In the genomic region with DNA sequence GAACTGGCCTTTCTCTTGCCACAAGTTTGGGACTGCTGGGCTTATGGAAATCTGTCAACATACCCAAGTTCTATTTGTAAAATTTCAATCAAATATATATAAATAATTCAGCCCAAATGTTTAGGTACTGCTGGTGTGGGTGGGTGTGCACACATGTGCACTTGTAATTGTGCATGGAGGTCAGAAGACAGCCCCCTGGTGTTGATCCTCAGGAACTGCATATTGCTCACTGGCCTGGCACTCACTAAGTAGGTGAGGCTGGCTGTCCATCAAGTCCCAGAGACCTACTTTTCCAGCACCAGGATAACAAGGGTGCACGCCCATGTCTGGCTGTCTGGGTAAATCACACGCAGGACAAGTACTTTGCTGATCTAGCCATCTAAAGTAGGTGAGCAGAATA, we compare ENCODE assay signal across 9 mouse cellular contexts.
A peak's percentile ranks its signal among the peaks of the same experiment; 100 is the strongest.
DNase-seq lines count a peak whose midpoint lies in the region; ATAC-seq and TF ChIP-seq lines count a peak whose summit lies in the region.
"Had no signal": no experiment of that assay in that cellular context is flagged by ENCODE, and none has a peak within 500 bp of the region (broad histone marks: within the 10 kb centered on the region; RNA-seq: fewer than 3 reads in every experiment).

No protein-coding gene starts in this region.

- no peak for ATAC-seq in G1E (ENCODE audit: extremely low read depth, insufficient number of reproducible peaks, low FRiP score, poor library complexity, severe bottlenecking)
- ATAC-seq in midbrain, embryonic 11.5 days (ENCODE audit: low FRiP score): no peak

- TF ChIP-seq POLR2A in cortical plate, adult 2 months (IDR thresholded peaks at IDR 0.05; ENCODE audit: extremely low read depth, insufficient read depth, low read length): no peak

- no peak overlapping the region for H3K27ac ChIP-seq in layer of hippocampus, adult 2 months
- no peak overlapping the region for H3K27ac ChIP-seq in cortical plate, adult 2 months (ENCODE audit: insufficient read depth, low read length)
- H3K27ac ChIP-seq in midbrain, embryonic 11.5 days (ENCODE audit: low read depth, low read length): no peak overlapping the region
- H3K27ac ChIP-seq: heart, embryonic 13.5 days had no signal

- H3K36me3 ChIP-seq in G1E (replicated peaks): no peaks in the 10 kb centered on the region
- H3K36me3 ChIP-seq in midbrain, embryonic 11.5 days (ENCODE audit: control insufficient read depth, insufficient read depth, low read length): no peaks in the 10 kb centered on the region
- H3K36me3 ChIP-seq: heart, embryonic 13.5 days had no signal

- H3K4me1 ChIP-seq in G1E (ENCODE audit: insufficient read depth, low read depth, low read length): no peaks in the 10 kb centered on the region
- H3K4me1 ChIP-seq in cortical plate, adult 2 months (ENCODE audit: control insufficient read depth, insufficient read depth, low read length): peaks cover 8% of the 10 kb centered on the region
- peaks cover 3% of the 10 kb centered on the region; the same call in 1 of the 2 replicates for H3K4me1 ChIP-seq in midbrain, embryonic 11.5 days (ENCODE audit: control insufficient read depth, insufficient read depth, low read length)

- no peak overlapping the region for H3K4me2 ChIP-seq in midbrain, embryonic 11.5 days
- H3K4me2 ChIP-seq: heart, embryonic 13.5 days had no signal

- no peak overlapping the region for H3K9ac ChIP-seq in midbrain, embryonic 11.5 days (ENCODE audit: low read length)
- H3K9ac ChIP-seq: heart, embryonic 13.5 days had no signal

- TF ChIP-seq CTCF in layer of hippocampus, adult 2 months (conservative IDR thresholded peaks at IDR 0.05): peak; percentile 70
- peak; percentile 76 for TF ChIP-seq CTCF in G1E (IDR thresholded peaks at IDR 0.05; ENCODE audit: low read depth, low read length)
- peak; percentile 45 for TF ChIP-seq CTCF in cortical plate, adult 2 months (IDR thresholded peaks at IDR 0.05; ENCODE audit: extremely low read depth, insufficient read depth, low read length)

- DNase-seq in layer of hippocampus, adult 2 months (ENCODE audit: low spot score in 2 of 2): no peak
- DNase-seq in layer of hippocampus, adult 11-12 months (ENCODE audit: low spot score): no peak
- DNase-seq in G1E (ENCODE audit: low spot score): peak; percentile 8
- peak; percentile 44 for DNase-seq in mesoderm, embryonic 11.5 days (ENCODE audit: low read depth, low spot score)
- DNase-seq in ovary, postnatal 36 days (ENCODE audit: low spot score): no peak
- no peak for DNase-seq in midbrain, embryonic 11.5 days (ENCODE audit: low spot score, missing footprints)
- DNase-seq in Muller cell, postnatal 12 days (ENCODE audit: inconsistent ontology term): no peak

- WGBS in midbrain, embryonic 11.5 days: 60% methylated on average over 2 of the region's 2 CpGs

- H3K4me3 ChIP-seq in layer of hippocampus, adult 2 months: no peak overlapping the region
- no peak overlapping the region for H3K4me3 ChIP-seq in G1E (ENCODE audit: low read depth, low read length)
- H3K4me3 ChIP-seq in cortical plate, adult 2 months (ENCODE audit: insufficient read depth, low read length): no peak overlapping the region
- H3K4me3 ChIP-seq in midbrain, embryonic 11.5 days (ENCODE audit: low read depth, low read length): no peak overlapping the region
- H3K4me3 ChIP-seq: heart, embryonic 13.5 days had no signal

- H3K9me3 ChIP-seq in G1E (replicated peaks): no peaks in the 10 kb centered on the region
- H3K9me3 ChIP-seq in midbrain, embryonic 11.5 days (ENCODE audit: control insufficient read depth, low read length): no peaks in the 10 kb centered on the region
- H3K9me3 ChIP-seq: heart, embryonic 13.5 days had no signal

- no peaks in the 10 kb centered on the region; the same call in 1 of the 2 replicates for H3K27me3 ChIP-seq in G1E (ENCODE audit: insufficient read depth, low read length)
- H3K27me3 ChIP-seq in midbrain, embryonic 11.5 days (ENCODE audit: control insufficient read depth, insufficient read depth, low read length): no peaks in the 10 kb centered on the region
- H3K27me3 ChIP-seq: heart, embryonic 13.5 days had no signal

Comparison
In these comparisons a context has a peak if more than half of its experiments do, and no peak if none do; other contexts are left out.
1. DNase-seq: peak in G1E (single experiment) and mesoderm, embryonic 11.5 days (single experiment); none in layer of hippocampus, adult 2 months (0 of 2), layer of hippocampus, adult 11-12 months (single experiment), ovary, postnatal 36 days (single experiment), midbrain, embryonic 11.5 days (single experiment) and Muller cell, postnatal 12 days (single experiment).
2. Peak in every context shown above with its lines, with median percentiles within 50 percentile points of each other: CTCF ChIP-seq.